Mouse (Mus musculus): ENCODE data around the gene D130052B06Rik. TPM values are rescaled to one million over a fixed set of nuclear protein-coding genes. Genes with fewer than 3 reads are reported as not detected.

Gene D130052B06Rik
- polyA plus RNA-seq, 1 experiment from 2014 or later: not detected

- Histone ChIP-seq H3K4me3 (no peak overlapping the region), H3K27me3 (replicated peaks) (0 out of 2 replicates have a peak, but pooled peaks cover 3% of the 10 kb centered on the region), H3K9me3 (no peaks in the 10 kb centered on the region), H3K4me1 (peaks cover 5% of the 10 kb centered on the region; the same call in 1 of the 2 replicates), H3K4me2 (no peak overlapping the region), H3K36me3 (no peaks in the 10 kb centered on the region), H3K9ac (no peak overlapping the region), H3K27ac (replicated peaks) (no peak overlapping the region)
- 47% methylated on average over 2 of the region's 2 CpGs for WGBS
- no peak for ATAC-seq (ENCODE audit: extremely low read depth, insufficient number of reproducible peaks, low FRiP score, low TSS enrichment)
These were observed 4.1 kb downstream of the D130052B06Rik start for GRCm38 (mm10) chr11:33603174-33603573.

- 8% methylated on average over 3 of the region's 3 CpGs for WGBS
- no peaks in the 10 kb centered on the region for H3K36me3 ChIP-seq
- H3K4me2 ChIP-seq: no peak overlapping the region
- no peak overlapping the region for H3K4me3 ChIP-seq
- 0 out of 2 replicates have a peak, but pooled peaks cover 6% of the 10 kb centered on the region for H3K27me3 ChIP-seq (replicated peaks)
- ATAC-seq (ENCODE audit: extremely low read depth, insufficient number of reproducible peaks, low FRiP score, low TSS enrichment): no peak
- H3K4me1 ChIP-seq: peaks cover 5% of the 10 kb centered on the region; the same call in 1 of the 2 replicates
- no peaks in the 10 kb centered on the region for H3K9me3 ChIP-seq
- H3K27ac ChIP-seq (replicated peaks): no peak overlapping the region
- H3K9ac ChIP-seq: no peak overlapping the region
These were observed 8.7 kb downstream of the D130052B06Rik start for GRCm38 (mm10) chr11:33607784-33608183.

GRCm38 (mm10) chr11:33614218-33614617 is 15.1 kb downstream of the D130052B06Rik start:
- WGBS: 7% methylated on average over 15 of the region's 15 CpGs
- no peaks in the 10 kb centered on the region for H3K36me3 ChIP-seq

GRCm38 (mm10) chr11:33627136-33627742 is 28.1 kb downstream of the D130052B06Rik start:
- 70% methylated on average over 4 of the region's 4 CpGs for WGBS
- no peak overlapping the region for H3K4me3 ChIP-seq

More at GRCm38 (mm10) chr11:33614218-33614617, 15.1 kb downstream of the D130052B06Rik start:
- peaks cover 22% of the 10 kb centered on the region; the same call in 1 of the 2 replicates for H3K27me3 ChIP-seq (replicated peaks)
- no peaks in the 10 kb centered on the region for H3K9me3 ChIP-seq
- no peak for ATAC-seq (ENCODE audit: extremely low read depth, insufficient number of reproducible peaks, low FRiP score, low TSS enrichment)
- H3K4me1 ChIP-seq: no peaks in the 10 kb centered on the region
- H3K27ac ChIP-seq (replicated peaks): no peak overlapping the region
- no peak overlapping the region for H3K4me2 ChIP-seq
- no peak overlapping the region for H3K9ac ChIP-seq
- H3K4me3 ChIP-seq: no peak overlapping the region

GRCm38 (mm10) chr11:33637107-33637506 is 38.0 kb downstream of the D130052B06Rik start:
- H3K4me2 ChIP-seq: no peak overlapping the region
- WGBS: 78% methylated on average over 2 of the region's 2 CpGs
- no peaks in the 10 kb centered on the region for H3K9me3 ChIP-seq
- ATAC-seq (ENCODE audit: extremely low read depth, insufficient number of reproducible peaks, low FRiP score, low TSS enrichment): no peak
- no peak overlapping the region for H3K27ac ChIP-seq (replicated peaks)
- no peaks in the 10 kb centered on the region for H3K4me1 ChIP-seq
- no peaks in the 10 kb centered on the region for H3K36me3 ChIP-seq
- no peaks in the 10 kb centered on the region for H3K27me3 ChIP-seq (replicated peaks)
- no peak overlapping the region for H3K9ac ChIP-seq
- no peak overlapping the region for H3K4me3 ChIP-seq

More at GRCm38 (mm10) chr11:33627136-33627742, 28.1 kb downstream of the D130052B06Rik start:
- no peak for ATAC-seq (ENCODE audit: extremely low read depth, insufficient number of reproducible peaks, low FRiP score, low TSS enrichment)
- Histone ChIP-seq H3K4me1 (no peaks in the 10 kb centered on the region), H3K36me3 (no peaks in the 10 kb centered on the region), H3K27me3 (replicated peaks) (no peaks in the 10 kb centered on the region), H3K27ac (replicated peaks) (no peak overlapping the region), H3K9ac (no peak overlapping the region), H3K9me3 (no peaks in the 10 kb centered on the region), H3K4me2 (no peak overlapping the region)

- Histone ChIP-seq H3K4me3 (no peak overlapping the region), H3K9me3 (no peaks in the 10 kb centered on the region), H3K27ac (replicated peaks) (no peak overlapping the region), H3K4me2 (no peak overlapping the region), H3K4me1 (no peaks in the 10 kb centered on the region), H3K27me3 (replicated peaks) (no peaks in the 10 kb centered on the region), H3K36me3 (no peaks in the 10 kb centered on the region), H3K9ac (no peak overlapping the region)
- WGBS: 64% methylated on average over 2 of the region's 2 CpGs
- no peak for ATAC-seq (ENCODE audit: extremely low read depth, insufficient number of reproducible peaks, low FRiP score, low TSS enrichment)
These were observed 50.3 kb downstream of the D130052B06Rik start for GRCm38 (mm10) chr11:33649358-33649757.

- WGBS: 73% methylated on average over 2 of the region's 2 CpGs
- Histone ChIP-seq H3K4me3 (no peak overlapping the region), H3K9me3 (no peaks in the 10 kb centered on the region), H3K27me3 (replicated peaks) (no peaks in the 10 kb centered on the region), H3K9ac (no peak overlapping the region), H3K4me2 (no peak overlapping the region), H3K36me3 (no peaks in the 10 kb centered on the region), H3K27ac (replicated peaks) (no peak overlapping the region), H3K4me1 (no peaks in the 10 kb centered on the region)
- ATAC-seq (ENCODE audit: extremely low read depth, insufficient number of reproducible peaks, low FRiP score, low TSS enrichment): no peak
These were observed 55.4 kb downstream of the D130052B06Rik start for GRCm38 (mm10) chr11:33654485-33654884.

- Histone ChIP-seq H3K27me3 (replicated peaks) (no peaks in the 10 kb centered on the region), H3K9me3 (no peaks in the 10 kb centered on the region), H3K36me3 (no peaks in the 10 kb centered on the region), H3K4me2 (no peak overlapping the region), H3K9ac (no peak overlapping the region), H3K4me1 (no peaks in the 10 kb centered on the region), H3K4me3 (no peak overlapping the region), H3K27ac (replicated peaks) (no peak overlapping the region)
- WGBS: 53% methylated on average over 3 of the region's 3 CpGs
- no peak for ATAC-seq (ENCODE audit: extremely low read depth, insufficient number of reproducible peaks, low FRiP score, low TSS enrichment)
These were observed 56.1 kb downstream of the D130052B06Rik start for GRCm38 (mm10) chr11:33655221-33655620.

GRCm38 (mm10) chr11:33655861-33656593 is 56.9 kb downstream of the D130052B06Rik start:
- Histone ChIP-seq H3K4me3 (no peak overlapping the region), H3K27ac (replicated peaks) (no peak overlapping the region), H3K9ac (no peak overlapping the region), H3K36me3 (no peaks in the 10 kb centered on the region), H3K4me2 (no peak overlapping the region), H3K9me3 (no peaks in the 10 kb centered on the region), H3K27me3 (replicated peaks) (no peaks in the 10 kb centered on the region), H3K4me1 (no peaks in the 10 kb centered on the region)
- no peak for ATAC-seq (ENCODE audit: extremely low read depth, insufficient number of reproducible peaks, low FRiP score, low TSS enrichment)
- 67% methylated on average over 7 of the region's 7 CpGs for WGBS

- no peak overlapping the region for H3K4me3 ChIP-seq
- no peaks in the 10 kb centered on the region for H3K9me3 ChIP-seq
- 62% methylated on average over 13 of the region's 13 CpGs for WGBS
- no peak for ATAC-seq (ENCODE audit: extremely low read depth, insufficient number of reproducible peaks, low FRiP score, low TSS enrichment)
- no peaks in the 10 kb centered on the region for H3K4me1 ChIP-seq
- no peak overlapping the region for H3K27ac ChIP-seq (replicated peaks)
- H3K36me3 ChIP-seq: no peaks in the 10 kb centered on the region
- H3K4me2 ChIP-seq: no peak overlapping the region
- no peak overlapping the region for H3K9ac ChIP-seq
- H3K27me3 ChIP-seq (replicated peaks): no peaks in the 10 kb centered on the region
These were observed 61.2 kb downstream of the D130052B06Rik start for GRCm38 (mm10) chr11:33660016-33660913.

- Histone ChIP-seq H3K4me2 (no peak overlapping the region), H3K4me3 (no peak overlapping the region), H3K27me3 (replicated peaks) (no peaks in the 10 kb centered on the region; the same call in 1 of the 2 replicates), H3K4me1 (no peaks in the 10 kb centered on the region), H3K27ac (replicated peaks) (no peak overlapping the region), H3K36me3 (no peaks in the 10 kb centered on the region), H3K9me3 (no peaks in the 10 kb centered on the region), H3K9ac (no peak overlapping the region)
- WGBS: 77% methylated on average over 2 of the region's 2 CpGs
- no peak for ATAC-seq (ENCODE audit: extremely low read depth, insufficient number of reproducible peaks, low FRiP score, low TSS enrichment)
These were observed 64.5 kb downstream of the D130052B06Rik start for GRCm38 (mm10) chr11:33663599-33663998.

Measured in heart, embryonic 13.5 days (tissue).